Mouse (Mus musculus): ENCODE results near the gene Gm21693. TPM values are rescaled to one million over a fixed set of nuclear protein-coding genes. Genes with fewer than 3 reads are reported as not detected.
A peak's percentile ranks its signal among the peaks of the same experiment; 100 is the strongest.
"Not testable (repeated sequence)": the region's sequence is repeated elsewhere in the genome, so short reads cannot be mapped to it uniquely, and the experiment has no call there.

The Gm21693 gene
- not detected for total RNA-seq (2021)
- long read RNA-seq, experiment 1, result 0 reads
- long read RNA-seq, experiment 2, result 0 reads

GRCm38 (mm10) chrY:3345229-3345628 is at the start of gene Gm21693:
Gm21693 (minus strand) TSS chrY:3345329.
- not testable (repeated sequence) for DNase-seq

GRCm38 (mm10) chrY:3340661-3341060 is 4.5 kb downstream of the Gm21693 start:
- DNase-seq, result peak in 1 of 2 experiments; percentile 0

- not testable (repeated sequence) for DNase-seq
Observed at GRCm38 (mm10) chrY:3306349-3306748, 38.8 kb downstream of the Gm21693 start, which contains the start of gene Gm21677. Gm21677 (minus strand) TSS chrY:3306449.

Other genes with a start within 250 kb of the Gm21693 start
- gene Gm21677, start 38.9 kb downstream of the Gm21693 start, total RNA-seq (2021), result not detected
- not detected for gene Gm21704, start 64.8 kb upstream of the Gm21693 start, total RNA-seq (2021)
- gene Gm21708, start 64.8 kb upstream of the Gm21693 start, total RNA-seq (2021), result not detected